Mouse (Mus musculus): ENCODE measurements at regions not wholly inside any gene's neighbourhood (a gene's known extent, or its start where the extent isn't known, plus 50 kb on each side); places are given as distances from the start of the nearest gene placed in this dataset.
A peak's percentile ranks its signal among the peaks of the same experiment; 100 is the strongest.

DNA sequence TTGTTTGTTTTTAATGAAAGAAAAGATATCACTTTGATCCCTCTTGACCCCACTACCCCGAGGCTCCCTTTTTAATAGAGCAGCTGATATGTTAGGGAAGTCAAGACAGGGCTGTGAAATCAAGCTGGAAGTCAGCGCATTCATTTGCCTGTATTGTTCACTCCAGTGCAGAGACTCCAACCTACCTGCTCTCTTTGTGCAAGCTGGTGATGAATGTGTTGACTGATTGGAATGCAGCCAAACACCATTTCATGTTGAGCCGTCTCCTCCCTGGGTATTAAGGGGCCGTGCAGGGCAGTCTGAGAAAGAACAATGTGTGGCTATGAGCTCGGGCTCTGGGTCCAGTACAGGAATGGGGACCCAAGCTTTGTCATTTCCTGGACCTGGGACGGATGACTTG, 557.4 kb upstream of the Zfp462 start (continued):
- TF ChIP-seq USF2 (IDR thresholded peaks at IDR 0.05; ENCODE audit: borderline replicate concordance in 1 of 2, insufficient read depth in 1 of 2, low read depth in 1 of 2, low read length in 2 of 2), result no peak
- no peak for TF ChIP-seq BHLHE40 (IDR thresholded peaks at IDR 0.05; ENCODE audit: borderline replicate concordance, low read depth, low read length)

DNA sequence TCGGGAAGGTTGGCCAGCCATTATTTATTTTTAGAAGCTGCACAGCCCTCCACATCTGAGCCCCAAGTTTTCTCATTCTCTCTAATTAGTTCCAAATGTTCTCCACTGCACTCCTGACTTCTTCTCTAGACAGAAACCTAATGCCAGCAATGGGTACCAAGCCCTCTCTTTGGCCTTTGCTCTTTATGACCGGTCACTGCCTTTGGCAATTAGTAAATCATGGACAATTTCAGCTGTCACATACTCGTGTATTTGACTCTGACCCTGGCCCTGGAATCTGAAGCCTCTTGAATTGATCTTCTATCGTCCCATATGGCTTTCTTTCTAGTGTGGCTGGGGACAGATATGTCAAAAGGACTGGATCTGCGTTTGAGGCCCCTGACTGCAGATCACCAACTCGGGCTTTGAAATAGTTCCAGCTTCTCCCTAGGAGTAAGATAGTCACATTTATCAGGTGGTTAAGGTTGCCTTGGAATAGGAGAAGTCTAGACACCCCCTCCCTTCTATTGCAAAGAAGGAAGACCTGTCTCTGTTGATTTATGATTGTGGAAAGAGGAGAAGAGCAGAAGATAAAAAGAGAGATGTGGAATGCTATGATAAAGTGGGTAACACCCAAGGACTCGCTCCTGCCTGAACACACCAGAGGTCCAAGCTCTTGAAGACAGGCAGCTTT, 553.2 kb upstream of the Zfp462 start:
- no peaks in the 10 kb centered on the region for H3K36me3 ChIP-seq (ENCODE audit: control insufficient read depth in 1 of 2, insufficient read depth in 2 of 2, low read length in 2 of 2)
- H3K4me3 ChIP-seq (ENCODE audit: control insufficient read depth in 1 of 2, insufficient read depth in 1 of 2, low read depth in 2 of 2, low read length in 2 of 2), result no peak overlapping the region
- H3K4me1 ChIP-seq (ENCODE audit: control insufficient read depth in 1 of 2, insufficient read depth in 2 of 2, low read length in 2 of 2), result no peaks in the 10 kb centered on the region; a peak in 2 of 4 replicates
- no peaks in the 10 kb centered on the region for H3K9me3 ChIP-seq (replicated peaks; ENCODE audit: insufficient read depth, low read length)
- H3K79me2 ChIP-seq (ENCODE audit: control insufficient read depth, insufficient read depth, low read length, poor library complexity), result no peaks in the 10 kb centered on the region
- TF ChIP-seq MYC (IDR thresholded peaks at IDR 0.05; ENCODE audit: low read depth, low read length), result no peak
- no peak for TF ChIP-seq MAX (IDR thresholded peaks at IDR 0.05; ENCODE audit: low read length)
- TF ChIP-seq ETS1 (IDR thresholded peaks at IDR 0.05; ENCODE audit: low read depth, low read length), result peak; percentile 34; the same call in 1 of the 2 replicates
- no peak for TF ChIP-seq RAD21 (IDR thresholded peaks at IDR 0.05; ENCODE audit: low read depth, low read length)
- TF ChIP-seq MAFK (IDR thresholded peaks at IDR 0.05; ENCODE audit: borderline replicate concordance, low read depth, low read length), result no peak
- TF ChIP-seq NELFE (IDR thresholded peaks at IDR 0.05; ENCODE audit: low read depth, low read length), result no peak
- TF ChIP-seq USF1 (IDR thresholded peaks at IDR 0.05; ENCODE audit: low read depth, low read length), result no peak
- peak; percentile 16; the same call in 1 of the 2 replicates for TF ChIP-seq GATA1 (IDR thresholded peaks at IDR 0.05; ENCODE audit: low read depth, low read length)
- no peak for TF ChIP-seq ZKSCAN1 (IDR thresholded peaks at IDR 0.05; ENCODE audit: low read depth, low read length)
- no peak for TF ChIP-seq POLR2AphosphoS2 (IDR thresholded peaks at IDR 0.05; ENCODE audit: low read length)
- TF ChIP-seq TBP (IDR thresholded peaks at IDR 0.05; ENCODE audit: low read depth, low read length), result peak; percentile 62; the same call in 1 of the 2 replicates
- TF ChIP-seq GABPA (IDR thresholded peaks at IDR 0.05; ENCODE audit: low read depth, low read length), result no peak
- TF ChIP-seq TCF12 (IDR thresholded peaks at IDR 0.05; ENCODE audit: low read depth, low read length), result no peak; the same call in 1 of the 2 replicates
- TF ChIP-seq SIN3A (IDR thresholded peaks at IDR 0.05; ENCODE audit: low read length), result no peak
- no peak for TF ChIP-seq ZNF384 (IDR thresholded peaks at IDR 0.05; ENCODE audit: low read depth, low read length)
- TF ChIP-seq EP300 (IDR thresholded peaks at IDR 0.05; ENCODE audit: low read depth in 1 of 2, low read length in 2 of 2), result peak; percentile 35 to 53; a peak in 2 of 4 replicates
- no peak for TF ChIP-seq CHD2 (IDR thresholded peaks at IDR 0.05; ENCODE audit: low read length)
- no peak for TF ChIP-seq POLR2A (IDR thresholded peaks at IDR 0.05; ENCODE audit: control insufficient read depth in 1 of 2, insufficient read depth in 1 of 2, low read depth in 1 of 2, low read length in 2 of 2, poor library complexity in 1 of 2)
- TF ChIP-seq E2F4 (IDR thresholded peaks at IDR 0.05; ENCODE audit: borderline replicate concordance, low read depth, low read length), result no peak
- no peak overlapping the region for H3K9ac ChIP-seq (ENCODE audit: control insufficient read depth, low read depth, low read length, poor library complexity, severe bottlenecking)
- H3K27ac ChIP-seq (ENCODE audit: control insufficient read depth, low read depth, low read length), result no peak overlapping the region
- H3K27me3 ChIP-seq (ENCODE audit: control insufficient read depth in 1 of 2, insufficient read depth in 2 of 2, low read length in 2 of 2), result no peaks in the 10 kb centered on the region
- no peak for DNase-seq (ENCODE audit: low read depth, low spot score)
